Mouse (Mus musculus) 3134 (cell line): Measurements from ENCODE around the gene Ccdc60.
A peak's percentile ranks its signal among the peaks of the same experiment; 100 is the strongest.
"Not testable (repeated sequence)": the region's sequence is repeated elsewhere in the genome, so short reads cannot be mapped to it uniquely, and the experiment has no call there.

Source experiments
- DNase-seq: peaks from one replicate; pipeline ENCODE4 v3.0.0-alpha.2; 2011; ENCODE audit warnings: low spot score; ENCODE audit not compliant: insufficient read length; ENCODE audit errors: extremely low read depth

The Ccdc60 gene

DNA sequence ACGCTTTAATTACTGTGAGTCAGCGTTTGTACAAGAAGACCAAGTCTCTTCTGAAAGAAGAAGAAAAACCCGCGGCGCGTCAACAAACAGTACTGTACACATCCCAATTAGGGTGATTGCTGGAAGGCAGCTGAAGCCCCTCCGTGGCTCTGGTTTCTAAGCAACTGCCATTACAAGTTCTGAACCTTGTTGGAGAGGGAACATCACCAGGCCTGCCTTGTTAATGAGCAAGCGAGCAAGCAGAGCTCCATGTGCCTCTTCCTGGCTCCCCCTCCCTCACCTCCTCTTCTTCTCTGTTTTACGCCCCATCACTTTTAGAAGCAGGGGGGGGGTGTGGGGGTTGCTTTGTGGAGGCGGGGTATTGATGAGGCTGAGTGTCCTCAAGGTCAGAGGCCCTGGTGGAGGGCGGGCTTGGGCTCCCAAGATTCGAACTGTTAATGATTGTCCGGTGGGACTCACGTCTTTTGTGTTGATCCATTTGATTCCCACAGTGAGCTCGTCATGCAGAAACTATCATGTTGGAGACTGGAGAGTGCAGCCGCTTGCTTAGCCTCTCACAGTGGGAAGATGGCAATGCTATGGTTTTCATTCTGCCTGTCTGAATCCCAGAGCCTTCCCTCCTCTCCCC is 79.9 kb downstream of the Ccdc60 start:
- DNase-seq: no peak

DNA sequence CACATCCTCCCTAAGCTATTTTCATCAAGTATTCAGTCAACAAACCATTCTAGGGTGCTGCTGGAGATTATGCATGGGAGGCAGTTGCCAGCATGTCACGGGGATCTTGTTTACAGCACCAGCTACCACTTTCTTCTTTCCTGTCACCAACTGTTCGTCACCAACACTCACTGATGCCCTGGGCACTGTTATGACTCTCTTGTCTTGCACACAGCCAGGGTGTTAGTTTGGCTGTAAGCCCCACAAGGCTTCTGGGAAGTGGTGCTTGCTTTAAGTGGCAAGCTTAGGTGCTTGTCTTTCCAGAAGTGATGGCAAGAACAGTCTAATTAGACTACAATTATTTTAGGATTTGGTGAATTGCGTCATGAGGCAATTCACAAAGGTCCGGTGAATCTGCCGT is 86.1 kb downstream of the Ccdc60 start:
- no peak for DNase-seq

DNA sequence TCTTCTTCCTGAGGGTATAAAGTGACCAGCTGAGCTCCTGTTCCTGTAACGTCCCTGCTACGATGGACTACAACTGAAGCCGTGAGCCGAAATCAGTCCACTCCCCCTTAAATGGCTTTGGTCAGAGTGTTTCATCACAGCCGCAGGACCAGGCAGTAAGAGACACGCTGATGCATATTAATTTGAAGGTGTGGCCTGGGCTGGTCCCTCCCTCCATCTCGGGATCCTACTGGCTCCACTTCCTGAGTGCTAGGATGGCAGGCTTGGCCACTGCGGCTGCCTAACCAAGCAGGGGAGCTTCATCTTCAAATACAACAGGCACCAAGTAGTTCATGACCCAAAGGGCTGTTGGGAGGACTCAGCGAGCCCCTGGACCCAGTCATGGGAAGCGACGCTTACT is 94.3 kb downstream of the Ccdc60 start:
- no peak for DNase-seq

DNA sequence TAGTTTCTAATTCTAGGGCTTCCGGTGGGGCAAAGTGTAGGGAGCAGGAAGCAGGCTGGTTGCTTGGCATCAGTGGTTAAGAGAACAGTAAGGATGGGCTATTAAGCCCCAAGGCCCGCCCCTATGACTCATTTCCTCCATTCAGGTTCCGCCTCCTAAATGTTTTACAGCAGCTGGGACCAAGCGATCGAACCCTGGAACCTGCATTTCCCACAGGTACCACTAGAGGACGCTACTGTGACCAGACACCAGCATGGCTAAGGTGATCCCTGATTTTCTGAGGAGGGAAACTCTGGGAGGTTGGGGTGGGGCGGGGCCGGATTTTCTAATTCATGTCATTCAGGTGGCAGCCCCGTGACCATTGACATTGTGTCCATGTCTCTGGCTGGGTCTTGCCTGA is 96.1 kb downstream of the Ccdc60 start:
- DNase-seq: no peak

DNA sequence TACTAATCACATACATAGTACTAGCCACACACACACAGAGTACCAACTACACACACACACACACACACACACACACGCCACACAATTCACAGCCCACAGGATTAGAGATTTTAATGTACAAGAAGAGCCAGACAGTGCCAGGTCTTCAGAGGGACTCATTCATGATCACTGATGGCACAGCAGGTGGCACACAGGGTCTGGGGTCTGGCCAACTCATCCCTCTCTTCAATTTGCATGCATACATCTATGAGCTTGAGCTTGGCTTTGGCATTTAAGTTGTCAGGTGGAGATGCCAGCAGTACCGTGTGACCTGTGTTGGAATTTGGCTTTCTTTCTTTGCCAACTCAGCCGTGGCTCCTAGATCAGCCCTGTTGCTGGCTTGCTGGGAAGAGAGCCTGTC is 97.2 kb downstream of the Ccdc60 start:
- no peak for DNase-seq

DNA sequence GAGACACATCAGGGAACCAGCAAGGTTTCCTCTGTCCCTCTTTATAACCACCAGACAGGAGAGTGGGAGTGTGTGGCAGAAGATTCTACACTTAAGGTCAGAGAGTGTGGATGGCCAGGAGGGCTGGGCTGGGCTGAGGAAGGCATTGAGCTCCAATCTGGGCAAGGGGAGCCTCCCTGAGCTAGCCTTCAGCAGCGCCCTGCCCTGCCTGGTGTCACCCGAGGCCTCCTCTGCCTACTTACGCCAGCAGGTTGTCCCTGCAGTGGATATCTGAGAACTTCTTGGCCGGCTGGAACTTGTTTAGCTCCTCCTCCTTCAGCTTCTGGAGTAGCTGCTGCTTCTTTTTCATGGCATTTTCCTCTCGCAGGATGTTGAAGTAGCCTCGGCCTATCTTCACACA is 99.0 kb downstream of the Ccdc60 start:
- no peak for DNase-seq

DNA sequence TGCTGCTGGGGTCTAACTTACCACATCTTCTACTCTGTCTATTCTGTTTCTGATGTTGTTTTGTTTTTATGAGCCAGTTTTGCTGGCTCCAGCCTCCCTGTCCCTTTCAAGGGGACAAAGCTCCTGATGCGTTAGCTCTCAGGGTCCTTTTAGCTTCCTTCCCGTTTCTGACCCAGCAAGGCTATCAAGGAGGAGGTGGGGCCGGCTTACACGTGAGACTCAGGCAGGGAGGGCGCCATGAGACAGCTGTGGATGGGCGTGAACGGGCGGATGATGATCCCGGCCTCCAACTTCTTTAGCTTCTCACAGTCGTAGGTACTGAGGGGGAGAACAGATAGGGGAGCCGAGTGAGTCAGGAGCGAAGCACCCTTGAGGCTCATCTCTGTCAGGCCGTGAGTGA is 108.2 kb downstream of the Ccdc60 start:
- no peak for DNase-seq

DNA sequence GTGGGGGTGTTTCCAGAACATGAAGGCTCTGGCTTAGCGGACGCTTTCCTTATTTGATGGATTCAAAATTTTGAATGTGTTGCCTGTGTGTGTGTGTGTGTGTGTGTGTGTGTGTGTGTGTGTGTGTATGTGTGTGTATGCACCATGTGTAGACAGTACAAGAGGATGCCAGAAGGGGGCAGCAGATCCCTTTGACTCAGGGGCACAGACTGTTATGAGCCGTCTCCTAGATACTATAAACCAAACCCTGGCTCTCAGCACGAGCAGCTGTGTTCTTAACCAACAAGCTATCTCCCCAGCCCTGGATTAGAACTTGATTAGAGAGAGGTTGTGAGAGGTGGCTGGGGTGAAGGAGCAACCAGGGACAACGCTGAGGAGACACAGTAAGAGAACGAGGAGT is 117.1 kb downstream of the Ccdc60 start:
- DNase-seq: no peak

DNA sequence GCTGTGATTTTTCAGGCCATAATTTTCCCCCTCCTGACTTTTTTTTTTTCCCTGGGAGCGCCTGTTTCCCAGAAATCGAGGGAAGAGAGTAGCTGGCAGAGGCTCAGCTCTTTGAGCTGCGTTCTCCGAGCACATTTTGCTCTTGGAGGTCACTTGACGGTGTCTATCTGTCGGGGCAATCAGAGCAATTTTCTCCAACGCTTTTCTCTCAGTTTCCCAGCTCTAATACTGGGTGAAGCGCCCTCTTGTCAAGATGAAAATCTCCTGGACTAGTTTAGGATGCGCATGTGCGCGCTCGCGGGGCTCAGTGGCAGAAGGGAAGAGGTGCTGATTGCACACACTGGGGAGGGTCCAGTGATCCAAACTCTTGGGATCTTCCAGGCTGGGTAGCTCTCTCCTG is 121.8 kb downstream of the Ccdc60 start:
- no peak for DNase-seq

DNA sequence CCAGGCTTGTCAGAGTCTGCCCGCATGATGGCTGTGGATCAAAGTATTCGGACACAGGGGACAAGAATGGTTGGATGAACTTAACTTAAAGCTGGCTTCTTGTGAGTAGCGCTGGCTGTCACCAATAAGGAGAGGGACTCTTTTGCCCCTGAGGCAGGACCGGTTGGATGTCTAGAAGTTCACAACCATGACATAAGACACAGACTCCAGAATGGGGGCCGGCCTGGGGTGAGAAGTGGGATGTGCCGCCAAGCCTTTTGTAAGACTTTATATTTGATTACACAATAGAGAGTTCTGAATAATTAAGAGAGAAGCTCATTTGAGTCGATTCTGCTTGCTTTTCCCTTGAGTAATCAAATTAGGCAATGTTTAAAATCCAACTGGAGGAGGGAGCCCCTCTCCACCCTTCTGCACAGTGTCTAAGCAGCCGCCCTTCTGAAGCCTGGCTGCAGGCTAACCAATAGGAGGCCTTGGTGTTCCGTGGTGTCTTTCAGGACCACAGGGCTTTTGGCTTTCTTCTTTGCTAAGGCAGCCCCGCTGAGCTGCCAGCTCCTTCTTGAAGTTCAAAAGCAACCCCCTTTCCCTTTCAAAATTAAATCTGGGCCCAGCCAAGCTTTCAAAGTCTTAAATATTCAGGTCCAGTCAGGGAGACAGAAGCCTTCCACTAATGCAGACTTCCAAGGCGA is 123.4 kb downstream of the Ccdc60 start:
- no peak for DNase-seq

DNA sequence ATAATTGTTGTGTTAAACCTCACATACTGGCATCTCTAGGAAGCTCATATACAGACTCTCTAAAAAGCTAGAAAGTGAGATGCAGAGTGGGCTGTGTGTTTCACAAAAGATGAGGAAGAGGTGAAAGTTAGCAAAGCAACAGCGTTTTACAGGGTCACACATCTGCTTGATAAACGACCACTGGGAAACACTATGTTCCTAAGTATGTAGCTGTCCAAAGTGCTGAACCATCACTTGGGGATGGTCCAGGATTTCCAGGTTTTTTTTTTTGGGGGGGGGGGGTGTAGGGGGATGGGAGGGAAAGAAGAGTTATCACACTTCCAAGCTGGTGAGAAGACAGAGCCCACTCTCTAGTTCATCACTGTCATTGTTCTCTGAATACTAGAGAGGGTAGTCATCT is 134.0 kb downstream of the Ccdc60 start:
- DNase-seq: no peak

DNA sequence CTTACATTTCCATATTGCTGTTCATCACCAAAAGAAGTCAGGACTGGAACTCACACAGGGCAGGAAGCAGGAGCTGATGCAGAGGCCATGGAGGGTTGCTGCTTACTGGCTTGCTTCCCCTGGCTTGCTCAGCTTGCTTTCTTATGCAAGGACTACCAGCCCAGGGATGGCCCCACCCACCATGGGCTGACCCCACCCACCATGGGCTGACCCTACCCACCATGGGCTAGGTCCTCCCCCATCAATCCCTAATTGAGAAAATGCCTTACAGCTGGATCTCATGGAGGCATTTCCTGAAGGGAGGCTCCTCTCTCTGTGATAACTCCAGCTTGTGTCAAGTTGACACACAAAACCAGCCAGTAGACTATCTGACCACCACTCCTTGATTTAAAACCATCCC is 142.3 kb downstream of the Ccdc60 start:
- DNase-seq: not testable (repeated sequence)

DNA sequence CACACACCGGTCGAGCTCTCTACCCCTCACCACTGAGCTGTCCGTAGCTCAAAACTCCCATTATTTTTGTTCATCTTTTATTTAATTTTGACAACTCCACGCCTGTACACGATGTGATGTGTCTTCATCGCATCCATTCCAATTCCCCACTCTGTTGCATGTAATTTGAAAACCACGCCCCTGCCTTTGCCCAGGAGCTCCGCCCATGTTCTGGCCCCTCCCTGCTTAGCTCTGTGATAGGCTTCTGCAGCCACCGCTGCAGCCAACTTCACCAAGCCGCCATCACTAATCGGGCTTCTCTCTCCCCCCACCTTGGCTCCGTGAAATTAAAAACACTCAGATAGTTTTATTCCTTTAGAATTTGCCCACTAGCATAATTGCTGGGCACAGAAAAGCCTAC is 144.1 kb downstream of the Ccdc60 start:
- DNase-seq: no peak

DNA sequence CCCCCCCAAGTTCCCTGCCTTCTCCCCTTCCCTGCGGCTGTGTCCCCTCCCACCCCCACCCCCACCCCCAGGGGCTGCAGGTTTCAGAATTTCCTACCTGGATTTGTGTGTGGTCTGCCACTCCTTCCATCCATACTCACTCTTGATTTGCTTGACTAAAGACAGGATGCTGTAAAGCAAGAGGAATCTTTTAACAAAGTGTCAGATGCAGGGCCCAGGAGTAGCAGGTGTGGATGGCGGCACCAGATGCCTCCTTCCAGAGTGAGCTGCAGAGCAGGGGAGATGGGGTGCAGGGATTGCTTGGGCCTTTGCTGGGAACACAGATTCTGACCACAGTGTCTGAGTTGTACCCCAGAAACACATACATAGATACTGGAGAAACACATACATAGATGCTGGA is 148.1 kb downstream of the Ccdc60 start:
- no peak for DNase-seq

DNA sequence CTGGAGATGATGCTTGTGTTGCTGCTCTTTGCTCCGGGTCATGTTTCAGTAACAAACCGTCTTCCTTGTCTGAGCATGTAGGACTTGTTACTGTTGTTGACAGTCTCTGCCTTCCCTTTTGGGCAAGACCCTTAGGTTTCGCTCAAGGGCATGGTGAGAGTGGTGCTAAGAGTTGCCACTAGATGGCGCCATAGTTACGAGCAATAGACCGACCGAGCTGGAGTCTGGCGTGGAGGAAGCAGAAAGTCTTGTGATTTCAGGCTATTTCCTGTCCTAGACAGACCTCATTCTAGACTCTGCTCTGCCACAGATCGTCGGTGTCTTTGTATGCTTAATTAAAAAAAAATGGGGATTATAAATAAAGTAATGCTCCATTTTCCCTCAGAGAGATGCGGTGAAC is 165.4 kb downstream of the Ccdc60 start:
- peak; percentile 32 for DNase-seq

DNA sequence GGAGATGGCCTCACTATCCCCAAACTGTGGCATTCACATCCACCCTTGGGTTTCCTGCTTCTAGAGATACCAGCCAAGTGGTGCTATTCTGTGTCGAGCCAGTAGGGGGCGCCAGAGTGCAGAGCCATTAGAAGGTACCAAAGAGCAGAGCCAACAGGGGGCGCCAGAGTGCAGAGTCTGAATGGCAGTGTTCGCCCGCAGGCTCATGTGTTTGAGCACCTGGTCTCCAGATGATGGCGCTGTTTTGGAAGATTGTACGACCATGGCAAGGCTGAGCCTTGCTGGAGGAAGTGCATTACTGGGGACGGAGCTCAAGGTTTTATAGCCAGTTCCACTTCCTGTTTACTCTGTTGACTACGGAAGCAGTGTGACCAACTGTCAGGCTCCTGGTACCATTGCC is 172.2 kb downstream of the Ccdc60 start:
- DNase-seq: no peak

DNA sequence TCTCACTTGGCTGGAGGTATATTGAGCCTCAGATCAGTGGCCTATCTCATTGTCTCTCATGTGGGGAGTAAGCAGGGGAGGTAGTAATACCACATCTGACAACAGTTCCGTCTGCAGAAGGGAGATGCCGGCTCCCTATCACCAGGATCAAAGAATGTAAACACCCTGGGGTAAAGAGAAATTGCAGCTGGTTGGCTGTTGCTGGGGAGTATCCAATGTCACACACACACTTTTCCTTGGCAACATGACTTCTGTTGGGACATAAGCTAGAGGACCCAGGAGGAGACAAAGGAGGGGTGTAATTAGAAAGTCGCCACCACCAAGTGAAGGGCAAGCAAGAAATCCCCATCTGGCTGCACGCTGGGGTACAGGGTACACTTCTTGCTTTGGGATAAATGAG is 172.7 kb downstream of the Ccdc60 start:
- no peak for DNase-seq

DNA sequence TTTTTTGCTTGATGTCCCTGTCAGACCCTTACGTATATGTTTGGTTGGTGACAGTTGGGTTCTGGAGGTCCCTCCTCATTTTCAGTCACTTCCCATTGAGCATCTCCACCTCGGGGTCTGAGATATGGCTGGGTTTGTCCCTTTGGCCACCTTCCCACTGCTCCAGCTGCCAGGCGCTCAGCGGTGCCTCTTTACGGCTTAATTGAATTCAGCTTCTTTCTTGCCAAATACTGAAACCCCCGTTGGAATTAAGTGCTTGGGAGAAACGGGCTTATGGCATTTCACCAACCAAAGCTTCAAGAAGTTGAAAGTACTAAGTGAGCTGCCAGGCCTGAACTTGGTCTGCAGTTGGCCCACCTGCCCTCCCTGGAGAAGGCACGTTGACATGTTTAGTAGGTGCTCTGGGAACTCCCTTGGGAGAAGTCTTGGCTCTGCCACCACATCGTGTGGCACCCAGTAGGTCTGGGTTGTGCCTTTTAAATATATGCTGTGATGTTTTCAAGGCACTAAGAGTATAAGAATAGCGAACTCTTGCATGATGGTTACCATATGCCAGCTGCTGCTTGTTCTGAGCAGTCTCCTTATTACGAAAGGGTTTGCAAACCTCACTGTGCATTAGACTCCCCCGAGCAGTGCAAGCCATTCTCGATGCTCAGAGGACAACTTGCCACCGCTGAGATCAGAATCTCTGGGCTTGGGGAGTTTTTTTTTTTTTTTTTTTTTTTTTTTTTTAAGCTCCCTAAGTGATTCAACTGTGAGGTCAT is 173.5 kb downstream of the Ccdc60 start:
- no peak for DNase-seq

DNA sequence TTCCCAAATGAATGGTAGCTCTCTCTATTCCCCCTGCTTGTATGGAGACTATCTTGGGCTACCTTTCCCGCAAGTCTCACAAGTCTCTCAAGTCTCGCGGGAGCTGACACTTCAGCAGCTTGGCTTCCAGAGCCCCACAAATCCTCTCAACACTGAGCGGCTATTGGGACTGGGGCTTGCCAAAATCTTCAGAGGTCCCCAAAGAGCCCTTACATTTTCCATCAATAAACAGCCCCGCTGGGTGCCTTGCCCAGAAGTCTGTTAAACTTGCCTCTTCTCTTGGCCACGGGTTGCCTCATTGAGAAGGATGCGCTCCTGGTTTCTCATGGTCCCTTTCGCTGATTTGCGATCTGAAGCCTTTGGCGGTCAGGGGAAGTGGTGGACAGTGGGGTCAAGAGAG is 180.1 kb downstream of the Ccdc60 start:
- no peak for DNase-seq

DNA sequence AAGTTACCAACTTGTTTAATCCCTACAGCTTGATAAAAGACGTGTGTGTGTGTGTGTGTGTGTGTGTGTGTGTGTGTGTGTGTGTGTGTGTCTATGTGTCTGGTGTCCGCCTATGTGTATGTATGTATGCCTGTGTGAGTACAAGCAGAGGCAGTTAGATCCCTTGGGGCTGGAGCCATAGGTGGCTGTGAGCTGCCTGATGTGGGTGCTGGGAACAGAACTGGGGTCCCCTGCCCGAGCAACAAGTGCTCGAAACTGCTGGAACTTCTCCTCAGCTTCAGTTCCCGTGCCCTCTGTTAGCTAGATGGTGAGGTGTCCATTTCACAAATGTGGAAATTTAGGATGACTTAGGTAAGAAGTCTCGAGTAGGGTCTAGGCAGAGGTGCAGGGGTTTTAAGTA is 204.6 kb downstream of the Ccdc60 start:
- DNase-seq: no peak

DNA sequence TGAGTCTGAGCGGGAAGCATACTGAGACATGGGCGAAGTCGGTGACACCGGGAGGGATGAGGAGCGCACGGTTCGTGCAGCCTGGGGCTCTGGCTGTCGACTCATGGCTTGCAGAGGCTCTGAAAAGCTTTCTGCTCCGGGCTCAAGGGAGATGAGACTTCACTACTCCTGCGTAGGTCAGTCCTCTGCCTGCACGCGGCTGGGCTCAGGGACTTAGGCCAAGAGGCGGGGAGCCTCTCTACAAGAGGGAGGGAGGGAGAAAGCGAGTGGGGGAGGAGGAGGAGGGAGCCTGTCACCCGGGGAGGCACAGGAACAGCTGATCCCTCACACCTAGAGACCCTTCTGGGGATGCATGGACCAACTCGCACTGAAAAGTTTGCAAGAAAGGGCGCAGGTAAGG is 205.7 kb downstream of the Ccdc60 start, which contains the start of gene Tmem233:
Gene Tmem233 (minus strand): TSS at position 164 of the 400 bp plus-strand sequence.
- DNase-seq: peak; percentile 3
